Mouse (Mus musculus) lung, postnatal 4 days (tissue): Measurements from ENCODE around the gene Actl9.

Source experiments
- DNase-seq, 2 experiments: peaks; one replicate each; pipeline ENCODE4 v3.0.0; 2021

Gene Actl9

DNA sequence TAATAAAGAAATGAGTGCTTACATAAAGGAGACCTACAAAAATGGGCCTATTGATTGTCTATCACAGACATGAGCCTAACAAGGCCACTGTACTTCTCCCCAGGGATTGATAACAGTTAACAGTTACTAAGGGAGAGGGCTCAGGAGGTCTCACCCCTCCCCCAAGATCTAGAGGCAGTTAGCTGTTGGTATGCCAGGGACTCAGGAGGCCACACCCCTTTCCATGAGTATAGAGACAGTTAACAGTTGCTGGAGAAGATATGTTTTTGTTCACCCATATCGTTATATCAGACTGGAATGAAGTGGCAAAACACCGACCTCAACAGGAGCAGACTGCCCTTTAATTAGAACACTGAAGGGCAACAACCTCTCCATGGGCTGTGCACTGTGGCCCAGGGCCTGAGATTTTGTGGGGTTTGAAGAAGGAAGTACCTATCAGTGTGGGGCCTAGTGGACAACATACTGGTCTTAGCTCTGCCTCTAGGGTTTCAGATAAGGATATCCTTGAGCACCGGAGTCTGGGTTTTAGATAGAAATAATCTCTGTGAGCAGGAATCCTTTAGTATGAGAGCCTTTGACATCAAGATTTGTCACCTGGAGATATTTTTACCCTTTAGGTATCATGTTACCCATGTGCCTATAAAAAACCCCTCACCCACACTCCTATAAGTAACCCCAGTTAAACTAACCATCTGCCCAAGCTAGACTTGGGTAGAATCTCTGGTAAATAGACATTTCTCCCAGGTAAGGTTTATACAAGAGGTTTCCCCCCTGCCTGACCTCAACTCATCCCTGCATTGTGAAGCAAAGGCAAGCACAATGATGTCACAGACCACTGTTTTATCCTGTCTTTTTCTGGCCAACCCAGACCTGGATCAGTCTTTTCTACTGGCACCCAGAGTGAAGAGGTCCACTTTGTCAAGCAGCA lies at the start of gene Actl9:
Actl9 (plus strand) TSS at position 878 of the 928 bp plus-strand sequence.
- no peak for DNase-seq

DNA sequence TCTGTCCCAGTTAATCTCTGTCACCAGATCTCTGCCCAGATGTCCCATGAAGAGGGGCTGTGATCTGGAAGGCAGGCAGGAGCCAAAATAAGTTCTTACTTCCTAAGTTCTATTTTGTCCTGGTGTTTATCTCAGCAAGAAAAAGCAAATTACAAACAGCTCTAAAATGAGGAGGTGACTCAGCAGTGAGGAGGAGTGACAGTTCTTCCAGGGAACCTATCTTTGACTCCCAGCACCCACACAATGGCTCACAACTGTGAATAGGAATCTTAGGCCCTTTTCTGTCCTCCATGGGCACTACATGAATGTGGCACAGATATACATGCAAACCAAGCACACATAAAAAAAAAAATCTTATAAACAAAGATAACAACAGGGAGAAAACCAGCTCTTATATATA lies 47.0 kb upstream of the Actl9 start:
- no peak for DNase-seq

DNA sequence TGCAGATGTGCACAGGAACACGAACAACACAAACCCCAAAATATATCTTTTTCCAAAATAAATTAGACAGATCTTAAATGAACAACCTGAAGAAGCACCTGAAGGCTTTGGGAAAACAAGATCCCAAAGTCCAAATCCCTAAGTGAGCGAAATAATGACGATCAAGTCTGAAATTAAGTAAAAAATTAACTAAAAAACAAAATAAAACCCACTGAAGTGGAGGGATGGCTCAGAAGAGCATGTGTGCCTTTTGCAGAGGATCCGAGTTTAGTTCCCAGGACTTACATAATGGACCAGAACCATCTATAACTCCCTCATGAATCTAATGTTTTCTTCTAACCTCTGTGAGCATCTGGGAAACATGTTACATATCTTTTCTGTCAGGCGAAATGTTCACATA lies 40.4 kb upstream of the Actl9 start:
- DNase-seq = no peak

DNA sequence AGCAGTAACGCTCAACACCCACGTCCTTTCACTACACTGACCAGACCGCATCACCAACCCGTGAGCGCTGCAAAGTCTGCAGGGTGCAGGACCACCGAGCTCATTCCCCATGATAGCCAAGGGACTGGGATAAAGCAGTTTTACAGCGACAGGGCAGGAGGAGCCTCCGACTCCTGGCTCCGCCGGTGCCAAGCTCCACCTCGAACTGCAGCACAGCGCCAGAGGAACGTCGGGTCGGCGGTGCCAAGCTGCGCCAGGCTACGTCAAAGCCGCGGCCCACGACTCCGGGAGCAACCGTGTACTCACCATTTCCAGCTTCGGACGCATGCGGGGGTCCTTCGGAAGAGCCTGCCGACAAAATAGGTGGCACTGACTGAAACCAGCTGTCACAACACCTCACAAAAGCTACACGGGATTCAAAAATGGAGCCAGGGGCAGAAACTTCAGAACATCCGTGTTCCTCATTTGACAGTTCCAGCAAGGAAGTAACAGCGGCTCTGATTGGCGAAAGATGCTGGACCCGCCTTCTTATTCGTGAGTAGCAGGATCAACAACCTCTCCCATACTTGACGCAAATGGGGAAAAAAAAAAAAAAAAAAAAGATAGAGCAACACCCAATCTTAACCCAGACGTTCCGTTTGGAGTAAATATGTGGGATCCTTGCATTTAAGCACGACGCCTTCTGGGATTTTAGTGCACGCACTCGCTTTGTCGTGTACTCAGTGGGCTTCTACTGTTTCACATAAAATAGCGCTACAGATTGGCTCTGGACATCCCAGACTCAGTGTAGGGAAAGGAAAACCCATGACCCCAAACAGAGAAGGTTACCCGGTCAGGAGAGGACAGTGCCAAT lies 38.3 kb upstream of the Actl9 start, which contains the start of gene Zfp101:
Zfp101 (minus strand) TSS at position 460 of the 853 bp plus-strand sequence.
- DNase-seq = peak; percentile 92 to 93

DNA sequence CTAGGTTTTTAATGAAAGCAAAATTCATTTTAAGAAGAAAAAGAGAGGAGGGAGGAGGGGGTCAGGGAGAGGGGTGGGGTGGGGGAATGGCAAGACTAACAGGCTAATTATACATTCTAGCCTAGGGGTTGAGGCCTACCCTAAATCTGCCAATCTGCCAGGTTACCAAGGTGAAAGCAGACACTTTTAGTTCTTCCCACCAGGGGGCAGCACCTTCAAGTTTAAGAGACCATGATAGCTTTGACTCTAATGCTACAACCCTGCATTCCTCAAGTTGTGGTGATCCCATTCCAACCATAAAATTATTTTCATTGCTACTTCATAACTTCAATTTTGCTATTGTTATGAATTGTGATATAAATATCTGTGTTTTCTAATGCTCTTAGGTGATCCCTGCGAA lies 6.5 kb downstream of the Actl9 start:
- DNase-seq = peak; percentile 35 to 84

DNA sequence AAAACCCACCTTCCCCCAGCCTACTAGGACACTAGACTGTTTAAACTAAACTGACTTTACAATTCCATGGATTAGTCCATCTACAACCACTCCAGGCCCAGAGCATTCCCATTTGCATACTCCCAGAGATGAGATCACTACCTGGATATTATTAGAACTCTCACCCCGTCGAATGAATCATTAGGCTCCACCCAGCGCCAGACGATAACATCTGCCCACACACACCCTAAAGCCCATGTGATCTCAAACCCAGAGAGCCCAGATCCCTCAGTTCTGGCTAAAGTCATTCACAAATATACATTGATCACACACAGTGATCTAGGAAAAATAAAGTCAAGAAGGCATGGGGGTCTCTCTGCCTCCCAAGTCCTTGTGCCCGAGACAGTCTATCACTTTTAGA lies 7.2 kb downstream of the Actl9 start:
- peak in 1 of 2 experiments; percentile 27 for DNase-seq

DNA sequence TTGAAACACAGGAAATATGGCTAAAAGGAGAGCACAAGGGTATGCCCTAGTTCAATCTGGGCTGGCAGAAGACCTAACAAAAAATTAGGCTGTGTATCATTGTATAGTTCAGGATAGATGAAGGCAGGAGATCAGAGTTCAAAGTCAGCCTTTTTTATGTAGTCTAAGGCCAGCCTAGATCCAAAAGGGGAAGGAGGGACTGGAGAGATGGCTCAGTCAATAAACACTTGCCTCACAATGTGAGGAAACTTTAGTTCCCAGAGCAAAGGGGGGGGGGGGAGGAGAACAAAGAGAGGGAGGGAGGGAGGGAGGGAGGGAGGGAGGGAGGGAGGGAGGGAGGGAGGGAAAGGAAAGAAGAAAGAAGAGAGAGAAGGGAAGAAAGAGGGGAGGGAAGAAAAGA lies 8.5 kb downstream of the Actl9 start:
- no peak for DNase-seq

DNA sequence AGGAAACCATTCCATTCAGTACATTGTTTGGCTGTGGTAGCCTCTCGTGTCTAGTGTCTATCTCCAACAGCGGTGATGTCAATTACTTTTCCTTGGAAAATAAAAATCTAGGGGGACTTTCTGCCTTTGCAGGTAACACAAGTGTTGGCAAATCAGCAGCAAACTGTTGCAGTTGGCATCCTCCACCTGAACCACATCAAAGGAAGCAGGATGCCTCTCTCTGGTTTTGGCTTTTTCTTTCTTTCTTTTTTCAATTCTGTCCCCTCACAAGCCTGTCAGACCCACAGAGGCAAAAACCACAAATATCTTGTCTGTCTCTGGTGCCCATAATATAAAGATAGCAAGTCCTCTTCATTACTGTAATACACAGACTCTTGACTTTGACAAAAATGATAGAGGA lies 23.9 kb downstream of the Actl9 start:
- no peak for DNase-seq

DNA sequence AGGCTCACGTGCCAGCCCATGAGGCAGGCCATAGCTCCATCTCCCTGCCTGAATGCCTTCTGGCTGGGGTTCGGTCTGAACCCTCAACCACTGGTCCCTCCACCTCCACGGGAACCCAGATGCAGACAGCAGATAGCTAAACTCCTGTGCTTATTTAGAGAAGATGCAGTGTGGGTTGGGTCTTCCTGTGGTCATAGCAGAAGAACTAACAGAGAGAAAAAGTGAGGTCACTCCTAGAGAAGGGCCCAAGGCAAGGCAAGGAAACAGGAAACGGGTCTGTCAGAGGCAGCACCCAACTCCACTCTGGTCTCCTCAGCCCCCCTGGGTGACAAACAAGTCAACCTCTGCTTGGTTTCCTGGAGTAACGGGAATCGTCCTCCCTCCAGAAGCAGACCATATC lies 38.5 kb downstream of the Actl9 start:
- peak in 1 of 2 experiments; percentile 26 for DNase-seq
